Mouse (Mus musculus): Measurements from ENCODE around the gene Trpm5. TPM values are rescaled to one million over a fixed set of nuclear protein-coding genes. Genes with fewer than 3 reads are reported as not detected.

The Trpm5 gene
- total and polyA plus RNA-seq, 2 experiments from 2014 or later: 1.3 to 1.6 TPM

DNA sequence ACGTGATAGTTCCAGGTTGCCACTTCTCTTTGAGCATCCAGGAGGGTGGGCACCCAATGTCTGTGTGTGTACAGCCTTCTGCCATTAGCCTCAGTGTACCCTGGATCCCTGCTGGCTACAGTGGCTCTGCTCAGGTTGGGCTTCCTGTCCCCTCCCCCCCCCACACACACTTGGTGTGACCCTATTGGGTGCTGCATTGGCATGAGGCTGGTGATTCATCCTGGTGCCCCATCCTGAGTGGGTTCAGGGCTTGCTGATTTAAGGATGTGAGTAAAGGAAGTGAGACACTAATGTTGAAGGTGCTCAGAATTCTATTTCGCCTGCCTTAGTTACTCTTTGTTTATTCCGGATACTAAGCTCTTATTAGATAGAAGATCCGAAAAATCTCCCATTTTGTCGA is 38.4 kb upstream of the Trpm5 start:
- Histone ChIP-seq H3K9me3 (ENCODE audit: low read length) (no peaks in the 10 kb centered on the region), H3K36me3 (ENCODE audit: insufficient read depth, low read length) (no peaks in the 10 kb centered on the region), H3K4me3 (ENCODE audit: low read depth, low read length) (no peak overlapping the region), H3K4me1 (ENCODE audit: insufficient read depth, low read length) (no peaks in the 10 kb centered on the region), H3K4me2 (ENCODE audit: low read depth, low read length, poor library complexity, severe bottlenecking) (no peak overlapping the region), H3K9ac (replicated peaks; ENCODE audit: low read length, poor library complexity, severe bottlenecking) (no peak overlapping the region), H3K27me3 (ENCODE audit: insufficient read depth, low read length) (no peaks in the 10 kb centered on the region), H3K27ac (ENCODE audit: low read depth, low read length) (no peak overlapping the region)
- 83% methylated on average over 5 of the region's 5 CpGs for WGBS
- TF ChIP-seq CTCF (IDR thresholded peaks at IDR 0.05): no peak
- DNase-seq (ENCODE audit: low spot score) (no peak), ATAC-seq (ENCODE audit: low FRiP score) (no peak)

DNA sequence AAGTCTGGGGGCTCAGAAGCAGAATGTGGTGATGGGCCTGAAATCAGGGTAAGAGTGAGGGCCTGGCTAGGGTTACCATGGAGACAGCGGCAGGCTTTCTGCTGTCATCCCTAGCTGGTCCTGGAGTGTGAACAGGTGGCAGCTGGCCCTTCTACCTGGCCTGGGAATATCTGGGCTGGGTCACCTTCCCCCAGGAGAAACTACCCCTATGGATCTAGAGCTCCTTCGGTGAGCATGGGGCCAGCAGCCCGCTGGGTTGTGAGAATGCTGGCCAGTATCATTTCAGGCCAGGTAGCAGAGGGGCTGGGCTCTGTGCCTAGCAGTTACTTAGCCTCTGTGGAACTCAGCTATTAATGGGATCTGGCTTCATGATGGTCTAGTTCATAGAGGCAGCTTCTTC is 30.5 kb upstream of the Trpm5 start:
- H3K27me3 ChIP-seq (ENCODE audit: insufficient read depth, low read length): no peaks in the 10 kb centered on the region
- no peak for ATAC-seq (ENCODE audit: low FRiP score)
- H3K9me3 ChIP-seq (ENCODE audit: low read length): no peaks in the 10 kb centered on the region
- H3K4me1 ChIP-seq (ENCODE audit: insufficient read depth, low read length): no peaks in the 10 kb centered on the region
- no peak overlapping the region for H3K4me3 ChIP-seq (ENCODE audit: low read depth, low read length)
- no peak for TF ChIP-seq CTCF (IDR thresholded peaks at IDR 0.05)
- no peak overlapping the region for H3K4me2 ChIP-seq (ENCODE audit: low read depth, low read length, poor library complexity, severe bottlenecking)
- H3K27ac ChIP-seq (ENCODE audit: low read depth, low read length): no peak overlapping the region
- no peaks in the 10 kb centered on the region for H3K36me3 ChIP-seq (ENCODE audit: insufficient read depth, low read length)
- DNase-seq (ENCODE audit: low spot score): no peak
- H3K9ac ChIP-seq (replicated peaks; ENCODE audit: low read length, poor library complexity, severe bottlenecking): no peak overlapping the region
- WGBS: 80% methylated on average over 3 of the region's 3 CpGs

DNA sequence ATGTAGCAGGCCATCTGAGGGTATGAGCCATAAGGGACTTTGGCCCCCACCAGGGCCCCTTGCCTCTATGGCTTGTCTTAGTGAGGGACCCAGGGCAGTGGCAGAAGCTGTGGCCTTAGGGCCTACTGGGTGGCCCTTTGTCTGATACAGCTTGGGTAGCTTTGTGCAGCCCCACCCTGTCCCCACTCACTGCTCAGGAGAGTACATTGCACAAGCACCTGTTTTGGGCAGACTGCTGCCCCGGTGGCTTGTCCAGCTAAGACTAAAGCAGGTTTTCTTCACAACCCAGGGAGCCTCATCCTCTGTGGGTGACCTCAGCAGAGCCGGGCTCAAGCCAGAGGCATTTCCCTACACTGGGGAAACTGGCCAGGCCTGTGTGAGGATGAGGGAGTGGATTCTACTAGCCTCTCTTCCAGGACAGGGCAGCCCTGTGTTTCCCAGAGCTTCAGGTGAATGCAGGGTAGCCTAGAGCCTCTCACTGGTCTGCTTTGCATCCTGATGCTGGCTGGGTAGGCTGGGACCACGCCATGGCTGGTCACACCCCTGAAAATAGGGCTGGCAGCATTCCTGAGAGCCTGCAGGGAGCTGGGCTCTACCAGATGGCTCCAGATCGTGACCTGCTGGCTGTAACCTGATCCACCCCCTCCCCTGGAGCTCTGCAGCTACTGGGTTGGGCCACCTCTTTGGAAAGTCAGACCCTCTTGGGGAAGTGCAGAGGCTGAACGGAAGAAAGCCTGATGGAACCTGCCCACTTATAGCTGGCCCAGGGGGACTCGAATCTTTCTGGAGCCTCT is 29.6 kb upstream of the Trpm5 start:
- Histone ChIP-seq H3K4me2 (ENCODE audit: low read depth, low read length, poor library complexity, severe bottlenecking) (no peak overlapping the region), H3K9ac (replicated peaks; ENCODE audit: low read length, poor library complexity, severe bottlenecking) (no peak overlapping the region), H3K9me3 (ENCODE audit: low read length) (no peaks in the 10 kb centered on the region), H3K27me3 (ENCODE audit: insufficient read depth, low read length) (no peaks in the 10 kb centered on the region), H3K36me3 (ENCODE audit: insufficient read depth, low read length) (no peaks in the 10 kb centered on the region), H3K4me3 (ENCODE audit: low read depth, low read length) (no peak overlapping the region), H3K27ac (ENCODE audit: low read depth, low read length) (no peak overlapping the region), H3K4me1 (ENCODE audit: insufficient read depth, low read length) (no peaks in the 10 kb centered on the region)
- no peak for ATAC-seq (ENCODE audit: low FRiP score)
- peak; percentile 67 for DNase-seq (ENCODE audit: low spot score)
- no peak for TF ChIP-seq CTCF (IDR thresholded peaks at IDR 0.05)
- 15% methylated on average over 6 of the region's 6 CpGs for WGBS

GRCm38 (mm10) chr7:143122191-143122590 is 27.7 kb upstream of the Trpm5 start:
- 79% methylated on average over 5 of the region's 5 CpGs for WGBS
- H3K9ac ChIP-seq (replicated peaks; ENCODE audit: low read length, poor library complexity, severe bottlenecking): no peak overlapping the region
- H3K4me3 ChIP-seq (ENCODE audit: low read depth, low read length): no peak overlapping the region
- DNase-seq (ENCODE audit: low spot score): no peak
- no peaks in the 10 kb centered on the region for H3K27me3 ChIP-seq (ENCODE audit: insufficient read depth, low read length)
- H3K36me3 ChIP-seq (ENCODE audit: insufficient read depth, low read length): no peaks in the 10 kb centered on the region
- no peak overlapping the region for H3K27ac ChIP-seq (ENCODE audit: low read depth, low read length)
- no peak for ATAC-seq (ENCODE audit: low FRiP score)
- no peak overlapping the region for H3K4me2 ChIP-seq (ENCODE audit: low read depth, low read length, poor library complexity, severe bottlenecking)
- no peaks in the 10 kb centered on the region for H3K9me3 ChIP-seq (ENCODE audit: low read length)
- no peak for TF ChIP-seq CTCF (IDR thresholded peaks at IDR 0.05)
- H3K4me1 ChIP-seq (ENCODE audit: insufficient read depth, low read length): no peaks in the 10 kb centered on the region

DNA sequence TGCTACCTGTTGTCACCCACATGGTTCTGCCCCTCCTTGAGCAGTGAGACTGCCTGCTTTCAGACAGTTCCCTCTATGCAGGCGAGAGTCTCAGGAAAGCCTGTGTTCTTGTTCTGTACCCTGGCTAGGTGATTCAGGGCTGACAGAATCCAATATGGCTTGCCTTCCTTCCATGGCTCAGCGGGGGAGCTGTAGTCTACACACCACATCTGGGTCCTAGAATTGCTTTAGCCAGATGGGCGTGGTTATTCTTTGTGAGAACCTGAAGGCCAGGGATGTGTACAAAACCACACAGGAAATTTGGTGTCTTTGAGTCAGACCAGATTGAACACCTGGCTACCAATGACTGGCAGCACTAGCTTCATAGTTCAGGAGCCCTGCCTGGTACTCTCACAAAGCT is 25.4 kb upstream of the Trpm5 start:
- no peak for DNase-seq (ENCODE audit: low spot score)
- H3K4me2 ChIP-seq (ENCODE audit: low read depth, low read length, poor library complexity, severe bottlenecking): no peak overlapping the region
- H3K36me3 ChIP-seq (ENCODE audit: insufficient read depth, low read length): no peaks in the 10 kb centered on the region
- H3K27ac ChIP-seq (ENCODE audit: low read depth, low read length): no peak overlapping the region
- H3K27me3 ChIP-seq (ENCODE audit: insufficient read depth, low read length): no peaks in the 10 kb centered on the region
- no peak for ATAC-seq (ENCODE audit: low FRiP score)
- no peak overlapping the region for H3K4me3 ChIP-seq (ENCODE audit: low read depth, low read length)
- H3K4me1 ChIP-seq (ENCODE audit: insufficient read depth, low read length): no peaks in the 10 kb centered on the region
- no peaks in the 10 kb centered on the region for H3K9me3 ChIP-seq (ENCODE audit: low read length)
- 83% methylated on average over 3 of the region's 3 CpGs for WGBS
- TF ChIP-seq CTCF (IDR thresholded peaks at IDR 0.05): no peak
- H3K9ac ChIP-seq (replicated peaks; ENCODE audit: low read length, poor library complexity, severe bottlenecking): no peak overlapping the region

DNA sequence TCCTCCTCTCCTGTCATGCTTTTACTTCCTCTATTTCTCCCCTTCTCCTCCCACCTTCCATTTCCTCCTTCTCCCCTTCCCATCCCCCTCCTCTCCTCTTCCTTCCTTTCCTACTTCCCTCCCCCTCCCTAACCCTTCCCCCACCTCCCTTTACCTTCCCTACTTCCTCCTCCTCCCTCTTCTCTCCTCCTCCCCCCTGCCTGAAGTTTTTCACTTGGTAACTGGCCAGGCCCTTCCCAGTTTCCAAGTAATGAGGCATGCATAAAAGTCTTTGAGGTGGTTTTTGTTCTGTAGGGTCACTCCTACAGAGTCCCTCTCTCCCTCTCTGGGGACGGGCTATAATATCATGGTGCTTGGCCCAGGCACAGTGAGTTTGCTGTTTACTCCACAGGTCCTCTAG is 25.0 kb upstream of the Trpm5 start:
- ATAC-seq (ENCODE audit: low FRiP score): no peak
- no peaks in the 10 kb centered on the region for H3K4me1 ChIP-seq (ENCODE audit: insufficient read depth, low read length)
- no peak overlapping the region for H3K27ac ChIP-seq (ENCODE audit: low read depth, low read length)
- H3K4me2 ChIP-seq (ENCODE audit: low read depth, low read length, poor library complexity, severe bottlenecking): no peak overlapping the region
- no peak overlapping the region for H3K4me3 ChIP-seq (ENCODE audit: low read depth, low read length)
- H3K36me3 ChIP-seq (ENCODE audit: insufficient read depth, low read length): no peaks in the 10 kb centered on the region
- H3K9ac ChIP-seq (replicated peaks; ENCODE audit: low read length, poor library complexity, severe bottlenecking): no peak overlapping the region
- WGBS: 13% methylated on average over 1 of the region's 1 CpGs
- no peak for TF ChIP-seq CTCF (IDR thresholded peaks at IDR 0.05)
- H3K27me3 ChIP-seq (ENCODE audit: insufficient read depth, low read length): no peaks in the 10 kb centered on the region
- H3K9me3 ChIP-seq (ENCODE audit: low read length): no peaks in the 10 kb centered on the region
- no peak for DNase-seq (ENCODE audit: low spot score)
